25 mouse cellular contexts compared by ENCODE assay signal in genomic region chr2:112318227-112318626, GRCm38 (mm10). TPM values are rescaled to one million over a fixed set of nuclear protein-coding genes. Genes with fewer than 3 reads are reported as not detected.
A peak's percentile ranks its signal among the peaks of the same experiment; 100 is the strongest.
DNase-seq lines count a peak whose midpoint lies in the region; ATAC-seq and TF ChIP-seq lines count a peak whose summit lies in the region.
"Had no signal": no experiment of that assay in that cellular context is flagged by ENCODE, and none has a peak within 500 bp of the region (broad histone marks: within the 10 kb centered on the region; RNA-seq: fewer than 3 reads in every experiment).

No protein-coding gene starts in this region.

- no peak overlapping the region for H3K4me2 ChIP-seq in intestine, embryonic 15.5 days (replicated peaks)
- no peak overlapping the region for H3K4me2 ChIP-seq in intestine, postnatal 0 days (replicated peaks; ENCODE audit: low read depth)
- no peak overlapping the region for H3K4me2 ChIP-seq in intestine, embryonic 16.5 days (ENCODE audit: low read depth, low read length)
- no peak overlapping the region for H3K4me2 ChIP-seq in stomach, embryonic 16.5 days (ENCODE audit: low read depth, low read length)
- H3K4me2 ChIP-seq: embryonic facial prominence, embryonic 12.5 days; embryonic facial prominence, embryonic 15.5 days; forebrain, embryonic 15.5 days; heart, embryonic 12.5 days; heart, embryonic 15.5 days; hindbrain, embryonic 14.5 days had no signal

- H3K4me3 ChIP-seq in intestine, embryonic 15.5 days (replicated peaks), result no peak overlapping the region
- H3K4me3 ChIP-seq in intestine, postnatal 0 days (ENCODE audit: low read depth, low read length), result no peak overlapping the region
- H3K4me3 ChIP-seq in intestine, embryonic 16.5 days (ENCODE audit: low read length), result no peak overlapping the region
- H3K4me3 ChIP-seq in stomach, embryonic 16.5 days (replicated peaks; ENCODE audit: low read length), result no peak overlapping the region
- H3K4me3 ChIP-seq: embryonic facial prominence, embryonic 12.5 days; embryonic facial prominence, embryonic 15.5 days; forebrain, embryonic 15.5 days; heart, embryonic 12.5 days; heart, embryonic 15.5 days; hindbrain, embryonic 10.5 days had no signal

- no peaks in the 10 kb centered on the region for H3K9me3 ChIP-seq in intestine, embryonic 15.5 days
- no peaks in the 10 kb centered on the region for H3K9me3 ChIP-seq in intestine, postnatal 0 days (ENCODE audit: control insufficient read depth)
- H3K9me3 ChIP-seq in intestine, embryonic 16.5 days (ENCODE audit: control insufficient read depth, low read length), result no peaks in the 10 kb centered on the region
- H3K9me3 ChIP-seq in stomach, embryonic 16.5 days (replicated peaks; ENCODE audit: control insufficient read depth, low read length), result no peaks in the 10 kb centered on the region
- H3K9me3 ChIP-seq: embryonic facial prominence, embryonic 12.5 days; embryonic facial prominence, embryonic 15.5 days; forebrain, embryonic 15.5 days; G1E; heart, embryonic 12.5 days; heart, embryonic 15.5 days; hindbrain, embryonic 10.5 days had no signal

- no peak overlapping the region for H3K9ac ChIP-seq in intestine, embryonic 15.5 days
- H3K9ac ChIP-seq in intestine, postnatal 0 days (ENCODE audit: low read depth, low read length), result no peak overlapping the region
- no peak overlapping the region for H3K9ac ChIP-seq in intestine, embryonic 16.5 days (ENCODE audit: low read depth, low read length)
- no peak overlapping the region for H3K9ac ChIP-seq in stomach, embryonic 16.5 days (ENCODE audit: low read length)
- H3K9ac ChIP-seq: embryonic facial prominence, embryonic 12.5 days; embryonic facial prominence, embryonic 15.5 days; forebrain, embryonic 15.5 days; heart, embryonic 12.5 days; heart, embryonic 15.5 days; hindbrain, embryonic 14.5 days had no signal

- ATAC-seq in intestine, embryonic 15.5 days, result peak; percentile 53; the same call in 1 of the 2 replicates
- no peak for ATAC-seq in intestine, postnatal 0 days
- peak; percentile 52; the same call in 1 of the 2 replicates for ATAC-seq in intestine, embryonic 16.5 days
- peak; percentile 53; the same call in 1 of the 2 replicates for ATAC-seq in stomach, embryonic 16.5 days (ENCODE audit: insufficient read depth, low FRiP score)
- ATAC-seq: forebrain, embryonic 15.5 days; hindbrain, postnatal 0 days; inflammation-experienced regulatory T-cells, adult 6 months had no signal

- no peak for DNase-seq in right cerebral cortex, adult 18-20 months
- DNase-seq in heart, adult 9 months (ENCODE audit: low spot score in 2 of 2), result no peak
- DNase-seq: B cell, adult 2 months; cerebellum, adult 11 months; cerebellum, adult 2 months; cerebellum, adult 9-11 months; cerebellum, postnatal 25 days; gastrocnemius, postnatal 10 days; heart, postnatal 36 days had no signal

- H3K27me3 ChIP-seq in intestine, embryonic 15.5 days (replicated peaks), result no peaks in the 10 kb centered on the region
- no peaks in the 10 kb centered on the region for H3K27me3 ChIP-seq in intestine, postnatal 0 days (replicated peaks; ENCODE audit: control insufficient read depth, insufficient read depth, low read length)
- no peaks in the 10 kb centered on the region for H3K27me3 ChIP-seq in intestine, embryonic 16.5 days (replicated peaks; ENCODE audit: control insufficient read depth, insufficient read depth, low read length)
- no peaks in the 10 kb centered on the region for H3K27me3 ChIP-seq in stomach, embryonic 16.5 days (ENCODE audit: control insufficient read depth, insufficient read depth, low read length)
- H3K27me3 ChIP-seq: CH12.LX; embryonic facial prominence, embryonic 12.5 days; embryonic facial prominence, embryonic 15.5 days; forebrain, embryonic 15.5 days; heart, embryonic 12.5 days; heart, embryonic 15.5 days had no signal

- no peak for TF ChIP-seq CTCF in intestine, postnatal 0 days (IDR thresholded peaks at IDR 0.05; ENCODE audit: low read depth)

- no peaks in the 10 kb centered on the region for H3K36me3 ChIP-seq in intestine, embryonic 15.5 days
- no peaks in the 10 kb centered on the region for H3K36me3 ChIP-seq in intestine, postnatal 0 days (ENCODE audit: control insufficient read depth, insufficient read depth)
- H3K36me3 ChIP-seq in intestine, embryonic 16.5 days (ENCODE audit: control insufficient read depth, insufficient read depth, low read length), result no peaks in the 10 kb centered on the region
- no peaks in the 10 kb centered on the region for H3K36me3 ChIP-seq in stomach, embryonic 16.5 days (ENCODE audit: control insufficient read depth, insufficient read depth, low read length)
- H3K36me3 ChIP-seq: embryonic facial prominence, embryonic 12.5 days; embryonic facial prominence, embryonic 15.5 days; forebrain, embryonic 15.5 days; heart, embryonic 15.5 days; hindbrain, embryonic 10.5 days had no signal

- H3K27ac ChIP-seq in intestine, embryonic 15.5 days, result no peak overlapping the region
- no peak overlapping the region for H3K27ac ChIP-seq in intestine, postnatal 0 days (ENCODE audit: low read depth, low read length)
- no peak overlapping the region for H3K27ac ChIP-seq in intestine, embryonic 16.5 days (ENCODE audit: low read length)
- H3K27ac ChIP-seq in stomach, embryonic 16.5 days (ENCODE audit: low read length), result no peak overlapping the region; the same call in 1 of the 2 replicates
- H3K27ac ChIP-seq: embryonic facial prominence, embryonic 12.5 days; embryonic facial prominence, embryonic 15.5 days; forebrain, embryonic 15.5 days; heart, embryonic 15.5 days; hindbrain, embryonic 10.5 days; hindbrain, embryonic 14.5 days; hindbrain, postnatal 0 days had no signal

- H3K4me1 ChIP-seq in intestine, embryonic 15.5 days (replicated peaks), result no peaks in the 10 kb centered on the region
- H3K4me1 ChIP-seq in intestine, postnatal 0 days (replicated peaks; ENCODE audit: control insufficient read depth, insufficient read depth, low read length), result no peaks in the 10 kb centered on the region
- H3K4me1 ChIP-seq in intestine, embryonic 16.5 days (ENCODE audit: control insufficient read depth, insufficient read depth, low read length), result peaks cover 4% of the 10 kb centered on the region
- H3K4me1 ChIP-seq in stomach, embryonic 16.5 days (ENCODE audit: control insufficient read depth, insufficient read depth, low read length), result peaks cover 8% of the 10 kb centered on the region
- H3K4me1 ChIP-seq: embryonic facial prominence, embryonic 12.5 days; embryonic facial prominence, embryonic 15.5 days; forebrain, embryonic 15.5 days; heart, embryonic 15.5 days; hindbrain, embryonic 10.5 days had no signal

- 76% methylated on average over 2 of the region's 2 CpGs for WGBS in intestine, embryonic 15.5 days
- WGBS in intestine, postnatal 0 days, result 70% methylated on average over 2 of the region's 2 CpGs
- 66% methylated on average over 2 of the region's 2 CpGs for WGBS in intestine, embryonic 16.5 days
- 59% methylated on average over 2 of the region's 2 CpGs for WGBS in stomach, embryonic 16.5 days

RNA-seq across cellular contexts. Expression of gene Emc4, which starts 49.6 kb away (rescaled TPM):
- polyA plus RNA-seq in intestine, embryonic 15.5 days (2015; fragmentation: Nextera tagmentation; extraction: Ambion mirVana), result 109 and 113 TPM in 2 replicates
- polyA plus RNA-seq in intestine, postnatal 0 days (2015; fragmentation: Nextera tagmentation; extraction: Ambion mirVana), result 91.9 and 102 TPM in 2 replicates
- polyA plus RNA-seq in intestine, embryonic 16.5 days (2015; fragmentation: Nextera tagmentation; extraction: Ambion mirVana), result 113 and 118 TPM in 2 replicates
- polyA plus RNA-seq in stomach, embryonic 16.5 days (2015; fragmentation: Nextera tagmentation; extraction: Ambion mirVana), result 107 and 115 TPM in 2 replicates

RNA-seq across cellular contexts. Expression of gene Gm21985, which starts 52.1 kb away (rescaled TPM):
- polyA plus RNA-seq in intestine, embryonic 15.5 days (2015; fragmentation: Nextera tagmentation; extraction: Ambion mirVana), result not detected in 2 replicates
- not detected in 2 replicates for polyA plus RNA-seq in intestine, postnatal 0 days (2015; fragmentation: Nextera tagmentation; extraction: Ambion mirVana)
- not detected in 2 replicates for polyA plus RNA-seq in intestine, embryonic 16.5 days (2015; fragmentation: Nextera tagmentation; extraction: Ambion mirVana)
- polyA plus RNA-seq in stomach, embryonic 16.5 days (2015; fragmentation: Nextera tagmentation; extraction: Ambion mirVana), result not detected in 2 replicates
- polyA plus RNA-seq: adrenal gland, adult 2 months; cerebellum, adult 2 months; embryonic facial prominence, embryonic 12.5 days; embryonic facial prominence, embryonic 15.5 days; G1E; heart, embryonic 12.5 days; heart, embryonic 15.5 days; hindbrain, embryonic 10.5 days; hindbrain, embryonic 14.5 days; hindbrain, postnatal 0 days; inflammation-experienced regulatory T-cells, adult 6 months had no signal

RNA-seq across cellular contexts. Expression of gene Slc12a6, which starts 52.6 kb away (rescaled TPM):
- polyA plus RNA-seq in intestine, embryonic 15.5 days (2015; fragmentation: Nextera tagmentation; extraction: Ambion mirVana), result 13.8 TPM in 2 replicates
- polyA plus RNA-seq in intestine, postnatal 0 days (2015; fragmentation: Nextera tagmentation; extraction: Ambion mirVana), result 6.9 and 8.0 TPM in 2 replicates
- 11.9 and 14.9 TPM in 2 replicates for polyA plus RNA-seq in intestine, embryonic 16.5 days (2015; fragmentation: Nextera tagmentation; extraction: Ambion mirVana)
- polyA plus RNA-seq in stomach, embryonic 16.5 days (2015; fragmentation: Nextera tagmentation; extraction: Ambion mirVana), result 14.6 and 15.1 TPM in 2 replicates

RNA-seq across cellular contexts. Expression of gene Nop10, which starts 56.5 kb away (rescaled TPM):
- polyA plus RNA-seq in intestine, embryonic 15.5 days (2015; fragmentation: Nextera tagmentation; extraction: Ambion mirVana), result 256 and 271 TPM in 2 replicates
- 114 and 120 TPM in 2 replicates for polyA plus RNA-seq in intestine, postnatal 0 days (2015; fragmentation: Nextera tagmentation; extraction: Ambion mirVana)
- polyA plus RNA-seq in intestine, embryonic 16.5 days (2015; fragmentation: Nextera tagmentation; extraction: Ambion mirVana), result 214 and 238 TPM in 2 replicates
- polyA plus RNA-seq in stomach, embryonic 16.5 days (2015; fragmentation: Nextera tagmentation; extraction: Ambion mirVana), result 193 and 215 TPM in 2 replicates

RNA-seq across cellular contexts. Expression of gene Nutm1, which starts 59.1 kb away (rescaled TPM):
- polyA plus RNA-seq in intestine, embryonic 15.5 days (2015; fragmentation: Nextera tagmentation; extraction: Ambion mirVana), result not detected in 2 replicates
- 0.03 TPM in 1 of 2 replicates, not detected in the other for polyA plus RNA-seq in intestine, postnatal 0 days (2015; fragmentation: Nextera tagmentation; extraction: Ambion mirVana)
- 0.04 TPM in 1 of 2 replicates, not detected in the other for polyA plus RNA-seq in intestine, embryonic 16.5 days (2015; fragmentation: Nextera tagmentation; extraction: Ambion mirVana)
- 0.05 and 0.11 TPM in 2 replicates for polyA plus RNA-seq in stomach, embryonic 16.5 days (2015; fragmentation: Nextera tagmentation; extraction: Ambion mirVana)
- polyA plus RNA-seq: adrenal gland, adult 2 months; cerebellum, adult 2 months; embryonic facial prominence, embryonic 12.5 days; embryonic facial prominence, embryonic 15.5 days; heart, embryonic 12.5 days; heart, embryonic 15.5 days; hindbrain, embryonic 10.5 days; hindbrain, embryonic 14.5 days; inflammation-experienced regulatory T-cells, adult 6 months had no signal
